Mouse (Mus musculus) liver, postnatal 0 days (tissue): ENCODE measurements around the gene Ppp2r3d.

Experiments used
- CTCF ChIP-seq: sonication (generic); IDR thresholded peaks from 2 replicates; pipeline ENCODE4 v1.5.1; 2016; ENCODE audit warnings: antibody characterized with exemption, low read depth
- EP300 ChIP-seq: IDR thresholded peaks from 2 replicates; pipeline ENCODE4 v1.6.1; 2016; ENCODE audit warnings: antibody characterized with exemption, low read depth, mild to moderate bottlenecking

DNA sequence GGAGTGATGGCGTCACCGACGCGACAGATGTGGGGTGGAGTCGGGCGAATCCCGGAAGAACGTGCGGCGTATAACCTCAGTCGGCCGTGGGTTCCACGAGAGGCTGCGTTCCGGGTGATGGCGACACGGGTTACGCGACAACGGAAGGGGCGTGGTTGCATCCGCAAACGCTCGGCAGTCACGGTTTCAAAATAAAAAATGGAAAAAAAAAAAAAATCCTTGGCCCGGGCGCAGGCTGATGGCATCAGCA lies 52.5 kb downstream of the Ppp2r3d start:
- TF ChIP-seq EP300: no peak; the same call in none of the 2 replicates
- TF ChIP-seq CTCF: no peak
